In the genomic region with DNA sequence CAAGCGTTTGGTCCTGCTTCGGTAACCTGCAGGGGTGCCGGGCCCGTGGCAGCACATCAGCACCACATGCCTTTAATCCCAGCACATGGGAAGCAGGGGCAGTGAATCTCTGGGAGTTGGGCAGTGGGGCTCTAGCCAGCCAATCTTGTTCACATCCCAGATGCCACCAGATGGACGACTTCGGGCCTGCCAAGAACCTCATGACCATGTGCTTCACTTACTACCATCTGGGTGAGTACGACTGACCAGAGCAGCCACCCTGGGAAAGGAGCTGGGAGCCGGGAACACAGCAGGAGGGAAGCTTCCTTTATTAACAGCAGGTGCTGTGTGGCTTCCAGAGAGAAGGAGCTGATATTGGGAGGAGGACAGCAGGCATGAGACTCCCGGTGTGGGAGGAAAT, we compare ENCODE assay signal across 19 mouse cellular contexts. TPM values are rescaled to one million over a fixed set of nuclear protein-coding genes. Genes with fewer than 3 reads are reported as not detected.
"Had no signal": no experiment of that assay in that cellular context is flagged by ENCODE, and none has a peak within 500 bp of the region (broad histone marks: within the 10 kb centered on the region; RNA-seq: fewer than 3 reads in every experiment).

No protein-coding gene starts in this region.

- H3K27ac ChIP-seq: kidney, postnatal 0 days; liver, embryonic 13.5 days; lung, embryonic 15.5 days; macrophage; neural tube, embryonic 15.5 days; stomach, embryonic 15.5 days had no signal

- H3K9ac ChIP-seq: liver, embryonic 13.5 days; liver, postnatal 0 days; lung, embryonic 15.5 days; neural tube, embryonic 15.5 days; stomach, embryonic 15.5 days had no signal

- ATAC-seq: liver, postnatal 0 days had no signal

- DNase-seq: kidney, adult 11 months; kidney, adult 9 months; kidney, postnatal 36 days; liver; liver, embryonic 13.5 days; liver, postnatal 0 days; lung, postnatal 14 days; midbrain, embryonic 14.5 days; right cerebral cortex, postnatal 4 days; thymus, adult 2 months; thymus, postnatal 25 days had no signal

- H3K27me3 ChIP-seq: liver, embryonic 13.5 days; neural tube, embryonic 15.5 days; stomach, embryonic 15.5 days had no signal

- H3K9me3 ChIP-seq: liver, embryonic 13.5 days; lung, embryonic 15.5 days; neural tube, embryonic 15.5 days; stomach, embryonic 15.5 days had no signal

- H3K36me3 ChIP-seq: liver, embryonic 13.5 days; lung, embryonic 15.5 days; stomach, embryonic 15.5 days had no signal

- H3K4me2 ChIP-seq: liver, embryonic 13.5 days; lung, embryonic 15.5 days; neural tube, embryonic 15.5 days; stomach, embryonic 15.5 days had no signal

- H3K4me3 ChIP-seq: liver, embryonic 13.5 days; lung, embryonic 15.5 days; neural tube, embryonic 15.5 days; stomach, embryonic 15.5 days had no signal

- H3K4me1 ChIP-seq: liver, embryonic 13.5 days; lung, embryonic 15.5 days; neural tube, embryonic 15.5 days had no signal

RNA-seq across cellular contexts. Expression of a gene that starts 26.1 kb away (rescaled TPM):
- total RNA-seq: layer of hippocampus, postnatal 10 days had no signal
- polyA plus RNA-seq: kidney, postnatal 0 days; liver, embryonic 13.5 days; liver, postnatal 0 days; macrophage; spleen, adult 2 months; urinary bladder, adult 2 months had no signal
